Mouse (Mus musculus): ENCODE data around the gene Slit1.

GRCm38 (mm10) chr19:41697807-41698515, 45.5 kb downstream of the Slit1 start:
- TF ChIP-seq POLR2A (IDR thresholded peaks at IDR 0.05; ENCODE audit: borderline replicate concordance, control insufficient read depth, low read depth, low read length) (no peak), CTCF (IDR thresholded peaks at IDR 0.05; ENCODE audit: control insufficient read depth, insufficient read depth, low read length) (no peak)

Measured in bone marrow, adult 2 months (tissue).